Mouse (Mus musculus): Measurements from ENCODE around the gene Syt6.

The Syt6 gene

DNA sequence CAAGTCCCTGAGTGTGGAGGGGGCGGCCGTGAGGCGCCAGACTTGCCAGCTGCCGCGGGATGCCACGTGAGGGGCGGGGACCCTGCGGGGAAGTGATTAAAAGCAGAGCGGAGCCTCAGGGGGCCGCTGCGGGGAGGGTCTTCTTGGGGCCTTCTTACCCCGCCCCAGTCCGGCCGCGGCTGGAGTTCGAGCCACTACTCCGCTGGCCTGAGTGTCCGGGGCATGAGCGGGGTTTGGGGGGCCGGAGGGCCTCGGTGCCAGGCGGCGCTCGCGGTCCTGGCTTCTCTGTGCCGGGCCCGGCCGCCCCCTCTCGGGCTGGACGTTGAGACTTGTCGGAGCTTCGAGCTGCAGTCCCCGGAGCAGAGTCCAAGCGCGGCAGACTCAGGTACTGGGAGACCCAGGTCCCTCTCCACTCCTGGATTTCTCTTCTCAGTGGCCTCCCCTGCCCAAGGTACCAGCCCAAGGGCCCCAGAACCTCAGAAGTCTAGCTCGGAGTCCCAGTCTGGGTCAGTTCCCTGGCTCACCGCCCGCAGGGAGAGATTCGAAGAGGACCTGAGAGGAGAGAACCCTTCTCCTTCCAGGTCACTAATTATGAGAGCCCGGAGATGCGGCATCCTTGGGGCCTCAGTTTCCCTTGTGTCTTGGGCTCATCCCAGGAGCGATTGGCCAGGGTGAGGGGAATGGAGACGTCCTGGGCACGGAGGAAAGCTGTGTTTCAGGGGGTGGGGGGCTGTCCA, at the start of gene Syt6:
TSS of gene Syt6 (plus strand) at position 76 of the 737 bp plus-strand sequence.
- DNase-seq = peak; percentile 15

GRCm38 (mm10) chr3:103526201-103526704, 48.8 kb upstream of the Syt6 start:
- no peak for DNase-seq

DNA sequence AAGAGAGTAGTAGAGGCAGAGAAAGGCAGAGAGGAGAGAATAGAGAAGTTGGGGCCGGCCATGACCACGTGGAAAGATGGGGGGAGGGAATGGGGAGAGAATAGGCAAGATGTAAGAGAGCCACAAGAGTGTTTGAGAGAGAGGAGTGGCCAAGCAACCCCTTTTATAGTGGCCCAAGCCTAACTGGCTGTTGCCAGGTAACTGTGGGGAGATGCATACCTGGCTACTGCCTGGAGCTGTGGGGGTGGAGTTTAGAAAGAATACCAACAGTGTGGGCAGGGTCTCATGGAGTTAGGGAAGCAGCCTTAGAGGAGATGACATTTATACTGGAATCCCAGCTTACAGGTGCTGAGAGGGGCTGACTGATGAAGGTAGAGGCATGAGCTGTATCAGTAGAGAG, 48.2 kb upstream of the Syt6 start:
- DNase-seq = no peak

DNA sequence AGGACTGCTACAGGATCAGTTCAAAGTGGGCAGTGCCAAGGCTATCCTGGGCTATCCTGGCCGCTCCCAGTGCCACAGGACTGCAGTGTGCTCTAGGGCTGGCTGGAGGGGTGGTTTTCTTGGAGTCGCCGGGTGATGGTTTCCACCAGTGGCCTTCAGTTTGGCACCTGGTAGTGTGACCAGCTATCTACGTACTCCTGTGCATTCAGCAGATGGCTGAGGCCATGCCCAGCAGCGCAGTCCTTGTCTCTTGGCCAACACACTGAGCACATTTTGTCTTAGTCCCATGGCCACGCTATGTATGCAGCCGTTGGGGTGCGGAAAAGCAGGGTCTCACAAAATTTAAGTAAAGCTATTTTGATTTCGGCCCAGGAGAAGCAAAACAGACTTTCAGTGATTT, 41.0 kb upstream of the Syt6 start:
- no peak for DNase-seq

- DNase-seq = no peak
These were observed 39.8 kb upstream of the Syt6 start for GRCm38 (mm10) chr3:103535207-103535606.

DNA sequence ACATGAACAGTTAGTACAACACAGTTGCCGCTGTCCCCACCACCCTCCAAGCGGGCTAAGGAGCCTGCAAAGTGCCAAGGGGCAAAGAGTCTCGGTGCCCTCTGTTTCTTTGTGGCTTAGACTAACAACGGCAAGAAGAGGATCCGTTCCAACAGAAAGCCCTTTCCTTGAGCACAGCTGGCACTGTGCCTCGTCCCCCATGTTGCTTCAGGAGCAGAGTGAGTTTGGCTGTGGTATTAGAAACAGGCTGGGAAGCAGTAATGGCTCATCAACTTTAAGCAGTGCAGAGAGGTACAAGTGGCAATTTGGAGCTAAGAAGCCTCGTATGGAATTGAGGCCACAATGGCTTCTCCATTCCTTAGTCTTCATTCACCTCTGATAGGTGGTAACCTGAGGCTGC, 35.9 kb upstream of the Syt6 start:
- DNase-seq = peak; percentile 20

DNA sequence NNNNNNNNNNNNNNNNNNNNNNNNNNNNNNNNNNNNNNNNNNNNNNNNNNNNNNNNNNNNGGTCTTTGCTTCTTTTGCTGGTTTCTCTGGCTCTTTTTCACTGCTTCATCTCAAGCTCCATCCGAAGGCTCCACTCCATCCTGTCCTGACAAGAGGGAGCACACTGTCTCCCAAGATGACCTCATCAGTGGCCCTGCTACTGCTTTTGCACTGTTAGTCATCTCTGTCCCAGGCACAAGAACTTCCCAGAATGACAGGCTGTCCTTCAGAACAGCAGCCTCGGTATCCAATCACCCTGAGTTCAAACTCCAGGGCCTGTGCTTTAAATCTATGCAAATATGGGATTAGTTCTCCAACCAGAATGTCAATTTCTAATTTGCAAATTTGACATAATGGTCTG, 28.9 kb upstream of the Syt6 start:
- no peak for DNase-seq

DNA sequence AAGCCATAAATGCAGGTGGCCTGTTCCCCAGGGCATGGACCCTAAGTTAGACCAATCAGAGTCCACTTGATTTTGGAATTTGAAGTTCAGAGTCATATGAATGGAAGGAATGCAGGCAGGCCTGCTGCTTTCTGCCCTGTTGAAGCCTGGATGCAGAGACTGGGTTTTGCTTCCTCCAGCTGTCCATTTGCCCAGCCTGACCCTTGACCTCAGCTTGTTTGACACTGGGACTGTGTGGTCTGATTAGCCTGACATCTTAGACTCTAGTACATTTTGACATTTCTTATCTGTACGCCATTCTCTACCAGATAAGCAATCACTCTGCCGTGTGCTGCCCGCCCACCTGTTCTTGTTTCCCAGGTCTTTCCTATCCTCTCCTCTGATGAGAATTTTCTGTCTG, 28.4 kb upstream of the Syt6 start:
- DNase-seq = no peak

GRCm38 (mm10) chr3:103550236-103550635, 24.8 kb upstream of the Syt6 start:
- no peak for DNase-seq

- no peak for DNase-seq
These were observed 7.8 kb upstream of the Syt6 start for GRCm38 (mm10) chr3:103567226-103567625.

DNA sequence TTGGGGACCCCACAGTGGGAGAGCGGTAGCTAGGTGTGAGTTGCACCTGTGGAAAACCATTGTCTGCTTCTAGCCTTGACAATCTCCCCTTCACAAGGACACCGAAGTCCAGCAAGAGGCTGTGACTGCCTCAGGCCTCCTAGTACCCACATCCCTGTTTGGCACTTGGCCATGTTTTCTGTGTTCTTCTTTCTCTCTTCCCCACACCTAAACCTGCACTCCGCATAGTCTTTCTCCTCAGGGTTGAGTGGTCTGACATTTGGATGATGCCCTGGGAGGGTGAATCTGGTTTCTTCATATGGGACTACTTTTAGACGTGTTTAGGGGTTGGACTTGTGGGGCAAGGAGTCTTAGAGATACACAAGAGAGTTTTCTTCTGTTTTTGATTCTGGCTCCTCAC, 2.5 kb upstream of the Syt6 start:
- DNase-seq = no peak

- no peak for DNase-seq
These were observed 1.8 kb upstream of the Syt6 start for GRCm38 (mm10) chr3:103573106-103573790.

DNA sequence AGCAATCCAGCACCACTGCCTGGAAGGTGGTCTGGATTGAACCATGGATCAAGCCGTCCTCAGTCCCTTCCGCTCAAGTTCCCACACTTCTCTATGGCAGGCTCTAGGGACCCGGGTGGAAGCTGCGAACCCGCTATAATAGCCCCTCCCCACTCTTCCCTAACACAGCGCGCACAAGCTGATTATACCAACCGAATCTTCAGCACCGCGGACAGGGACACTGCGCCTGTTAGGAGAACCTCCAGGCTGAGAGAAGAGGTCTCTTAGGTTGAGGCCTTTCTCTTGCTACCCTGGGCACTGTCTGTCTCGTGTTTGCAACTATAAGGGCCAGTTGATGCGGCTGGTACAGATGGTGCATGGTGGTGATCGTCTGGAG, 1.3 kb upstream of the Syt6 start:
- peak; percentile 92 for DNase-seq

DNA sequence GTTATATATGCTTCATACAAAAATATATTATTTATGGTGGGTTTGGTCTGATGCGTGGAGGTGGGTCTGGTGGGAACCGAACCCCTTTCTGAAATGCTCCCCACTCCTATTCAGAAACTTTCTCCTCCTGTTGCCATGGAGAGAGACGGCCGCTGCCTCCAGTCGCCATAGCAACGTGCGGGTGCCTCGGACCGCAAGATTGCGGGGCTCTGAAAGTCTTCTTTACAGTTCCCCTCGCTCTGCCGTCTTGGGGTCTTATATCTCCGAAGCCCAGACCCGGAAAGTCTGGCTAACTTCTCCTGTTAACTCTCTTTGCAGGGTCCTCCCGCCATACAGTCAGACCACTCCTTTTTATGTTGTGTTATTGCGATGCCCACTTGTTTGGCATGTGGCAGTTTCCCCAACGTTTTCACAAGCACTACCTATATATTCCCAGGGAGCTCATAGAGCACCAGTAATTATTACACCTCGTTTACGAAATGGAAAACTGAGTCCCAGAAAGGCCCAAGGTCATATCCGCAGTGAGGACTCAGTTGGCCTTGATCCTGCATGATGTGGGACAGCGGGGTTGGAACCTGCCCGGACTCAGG, 370 bp upstream of the Syt6 start:
- no peak for DNase-seq

- peak; percentile 22 for DNase-seq
These were observed 1.0 kb downstream of the Syt6 start for GRCm38 (mm10) chr3:103575893-103576641.

DNA sequence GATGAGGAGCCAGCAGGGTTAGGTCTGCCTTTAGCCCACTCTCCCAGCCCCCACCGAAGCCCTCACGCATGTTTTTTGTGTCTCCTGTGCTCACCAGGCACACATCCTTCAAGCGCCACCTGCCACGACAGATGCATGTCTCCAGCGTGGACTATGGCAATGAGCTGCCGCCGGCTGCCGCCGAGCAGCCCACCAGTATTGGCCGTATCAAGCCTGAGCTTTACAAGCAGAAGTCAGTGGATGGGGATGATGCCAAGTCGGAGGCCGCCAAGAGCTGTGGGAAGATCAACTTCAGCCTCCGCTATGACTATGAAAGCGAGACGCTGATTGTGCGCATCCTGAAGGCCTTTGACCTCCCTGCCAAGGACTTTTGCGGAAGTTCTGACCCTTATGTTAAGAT, 12.1 kb downstream of the Syt6 start:
- no peak for DNase-seq

GRCm38 (mm10) chr3:103587672-103588071, 12.6 kb downstream of the Syt6 start:
- DNase-seq = no peak

DNA sequence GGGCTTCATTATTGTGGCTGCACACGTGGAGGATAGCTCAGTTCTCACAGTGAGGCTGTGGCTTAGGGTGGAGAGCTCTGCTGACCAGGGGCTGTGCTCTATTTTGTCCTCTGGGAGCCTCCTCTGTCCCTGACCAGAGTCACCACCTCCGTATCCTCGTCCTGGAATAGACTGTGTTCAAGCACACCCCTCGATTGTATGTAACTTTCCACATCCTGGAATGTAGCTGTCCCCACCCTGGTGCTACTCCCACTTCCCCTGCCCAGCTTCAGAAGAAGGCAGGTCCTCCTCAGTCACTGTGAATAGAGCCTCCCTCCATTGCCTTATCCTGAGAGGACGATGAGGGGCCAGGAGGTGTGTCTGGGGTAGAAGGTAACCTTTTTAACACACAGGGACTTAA, 14.6 kb downstream of the Syt6 start:
- no peak for DNase-seq

GRCm38 (mm10) chr3:103592636-103593035, 17.6 kb downstream of the Syt6 start:
- DNase-seq = no peak

DNA sequence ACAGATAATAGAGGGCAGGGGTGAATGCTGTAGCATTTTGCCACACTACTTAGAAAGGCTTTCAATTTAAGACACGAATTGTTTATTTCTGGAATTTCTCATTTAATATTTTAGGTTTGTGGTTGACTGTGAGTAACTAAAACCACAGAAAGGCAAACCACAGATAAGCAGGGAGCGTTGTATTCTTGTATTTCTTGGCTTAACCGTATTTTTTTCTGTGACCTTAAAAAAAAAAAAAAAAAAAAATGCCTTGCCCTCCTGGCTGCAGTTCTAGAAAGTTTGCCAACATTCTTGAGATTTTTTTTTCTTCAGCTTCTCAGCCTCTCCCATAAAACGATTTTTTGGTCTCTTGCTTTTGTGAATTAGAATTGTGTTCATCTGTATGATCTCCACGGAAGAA, 18.6 kb downstream of the Syt6 start:
- DNase-seq = no peak

- DNase-seq = no peak
These were observed 20.3 kb downstream of the Syt6 start for GRCm38 (mm10) chr3:103595271-103595810.

DNA sequence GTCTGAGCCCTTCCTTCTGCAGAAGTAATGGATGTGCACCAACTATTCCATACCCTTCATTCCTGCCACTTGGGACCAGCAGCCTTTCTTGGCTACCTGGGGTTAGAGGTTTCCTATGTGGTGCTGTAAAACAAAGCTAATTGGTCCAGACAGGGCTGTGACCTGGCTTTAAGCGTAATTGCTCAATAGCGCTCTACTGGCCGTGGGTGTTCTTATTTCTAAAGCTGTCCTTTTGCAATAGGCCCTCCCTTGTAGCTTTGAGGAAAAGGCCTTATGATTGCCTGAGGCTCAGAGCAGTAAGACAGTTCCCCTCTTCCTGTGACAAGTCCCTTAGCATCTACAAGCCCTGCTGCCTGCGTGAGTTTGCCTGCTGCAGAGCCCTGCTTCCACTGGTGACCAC, 22.6 kb downstream of the Syt6 start:
- no peak for DNase-seq

- no peak for DNase-seq
These were observed 26.0 kb downstream of the Syt6 start for GRCm38 (mm10) chr3:103601011-103601410.

Data from kidney, postnatal 10 days (tissue).